Mouse (Mus musculus) common myeloid progenitor, adult 5-6 weeks (primary cell): ENCODE data around the gene Mybbp1a. TPM values are rescaled to one million over a fixed set of nuclear protein-coding genes. Genes with fewer than 3 reads are reported as not detected.
A peak's percentile ranks its signal among the peaks of the same experiment; 100 is the strongest.
"Not testable (repeated sequence)": the region's sequence is repeated elsewhere in the genome, so short reads cannot be mapped to it uniquely, and the experiment has no call there.

Experiments
- ATAC-seq: replicated peaks from 2 replicates; pipeline ENCODE4 v1.8.0; 2016; ENCODE audit warnings: low read depth, mild to moderate bottlenecking, moderate TSS enrichment, inconsistent platforms; ENCODE audit not compliant: poor library complexity, severe bottlenecking
- total RNA-seq: library from RNA; stranded (forward); fragments of 200-1000, 187-1606 nt; gene quantifications from 2 replicates; pipeline ENCODE4 v1.2.3, GENCODE M21; 2017

Gene Mybbp1a
- total RNA-seq, 1 experiment from 2014 or later = 260 TPM

DNA sequence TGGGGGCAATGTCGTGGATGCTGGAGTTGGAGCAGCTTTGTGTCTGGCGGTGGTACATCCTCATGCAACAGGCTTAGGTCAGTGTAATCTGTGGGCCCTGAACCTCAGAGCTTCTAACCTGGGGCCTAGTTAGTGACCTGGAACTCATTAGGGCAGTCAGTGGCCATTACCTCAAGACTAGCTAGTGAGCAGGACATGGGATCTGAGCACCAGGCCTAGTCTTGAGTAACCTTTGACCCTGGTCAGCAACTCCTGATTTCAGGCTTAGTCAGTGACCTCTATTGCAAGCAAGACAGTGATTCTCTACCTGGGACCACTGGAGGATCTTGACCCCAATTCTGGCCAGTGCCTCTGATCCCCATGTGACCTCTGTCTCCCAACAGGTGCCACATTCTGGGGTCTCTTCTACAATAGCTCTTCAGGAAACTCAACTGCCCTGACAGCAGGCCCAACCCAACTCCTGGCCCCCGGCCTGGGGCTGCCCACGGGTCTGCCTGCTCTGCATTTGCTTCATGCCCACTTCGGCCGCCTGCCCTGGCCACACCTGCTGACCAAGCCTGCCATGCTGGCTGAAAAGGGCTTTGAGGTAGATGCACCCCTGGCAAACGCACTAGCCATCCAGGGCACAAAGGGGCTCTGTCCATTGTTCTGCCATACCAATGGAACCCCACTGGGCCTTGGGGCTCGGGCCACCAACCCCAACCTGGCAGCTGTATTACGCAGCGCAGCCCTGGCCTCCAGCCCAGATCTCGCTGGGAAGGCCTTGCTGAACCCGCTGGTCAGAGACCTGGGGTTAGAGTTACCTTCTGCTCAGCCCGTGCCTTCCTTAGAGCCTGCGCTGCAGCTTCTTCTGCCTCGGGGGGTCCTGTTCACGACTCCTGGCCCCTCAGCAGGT lies 4.2 kb upstream of the Mybbp1a start:
- ATAC-seq = no peak

DNA sequence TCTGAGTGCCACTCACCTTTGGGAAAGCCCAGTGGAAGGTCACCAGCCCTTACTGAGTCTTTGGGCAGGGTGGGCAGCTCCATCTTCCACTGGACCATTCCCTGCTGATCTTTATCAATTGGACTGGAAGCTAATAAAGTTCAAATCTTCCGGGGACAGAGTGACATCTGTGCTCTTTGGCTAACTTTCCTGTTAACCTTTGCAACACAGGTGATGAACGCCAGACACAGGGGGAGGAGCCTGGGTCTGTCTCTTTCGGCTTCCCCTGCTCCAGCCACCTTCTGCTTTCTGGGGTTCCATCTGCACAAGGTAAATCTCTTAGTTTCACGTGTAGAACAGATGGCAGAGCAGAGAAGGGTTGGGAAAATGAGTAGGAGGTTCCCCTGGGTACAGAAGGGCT lies 2.7 kb upstream of the Mybbp1a start:
- ATAC-seq = no peak

DNA sequence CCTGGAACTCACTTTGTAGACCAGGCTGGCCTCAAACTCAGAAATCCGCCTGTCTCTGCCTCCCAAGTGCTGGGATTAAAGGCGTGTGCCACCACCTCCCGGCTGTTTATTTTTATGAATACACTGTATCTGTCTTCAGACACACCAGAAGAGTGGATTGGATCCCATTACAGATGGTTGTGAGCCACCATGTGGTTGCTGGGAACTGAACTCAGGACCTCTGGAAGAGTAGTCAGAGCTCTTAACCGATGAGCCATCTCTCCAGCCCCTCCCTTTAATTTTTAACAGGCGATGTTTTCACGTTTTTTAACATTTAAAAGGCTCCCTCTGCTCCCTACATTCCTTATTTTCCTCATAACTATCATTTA lies 574 bp upstream of the Mybbp1a start:
- ATAC-seq = not testable (repeated sequence)

GRCm38 (mm10) chr11:72446311-72447105 lies 5.4 kb downstream of the Mybbp1a start:
- ATAC-seq = peak; percentile 27

GRCm38 (mm10) chr11:72447475-72447874 lies 6.3 kb downstream of the Mybbp1a start:
- 0 out of 2 replicates have a peak, but pooled peaks have one; percentile 17 for ATAC-seq

DNA sequence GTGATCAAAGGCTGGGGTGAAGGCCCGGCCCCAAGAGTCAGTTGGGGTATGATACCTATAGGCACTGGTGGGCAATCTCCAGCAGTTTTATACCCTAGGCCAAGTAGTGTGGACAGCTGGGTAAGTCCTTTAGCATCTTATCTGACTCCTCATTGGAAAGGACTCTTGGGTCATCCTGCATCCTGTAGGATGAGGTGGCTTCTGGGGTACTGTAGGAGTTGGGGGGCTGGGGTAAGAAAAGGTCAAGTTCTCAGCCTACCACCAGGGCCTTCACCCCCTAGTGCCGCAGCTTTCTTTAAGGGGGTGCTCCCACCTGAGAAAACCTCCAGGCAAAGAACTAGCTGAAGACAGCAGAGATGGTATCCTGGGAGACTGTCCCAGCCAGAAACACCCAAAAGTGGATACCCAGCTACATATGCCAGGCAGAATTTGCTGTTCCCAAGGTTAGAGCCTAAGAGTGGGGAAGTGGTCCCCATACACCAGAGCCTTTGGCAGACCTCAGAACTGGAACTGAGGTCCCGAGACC lies 11.0 kb downstream of the Mybbp1a start:
- no peak for ATAC-seq

DNA sequence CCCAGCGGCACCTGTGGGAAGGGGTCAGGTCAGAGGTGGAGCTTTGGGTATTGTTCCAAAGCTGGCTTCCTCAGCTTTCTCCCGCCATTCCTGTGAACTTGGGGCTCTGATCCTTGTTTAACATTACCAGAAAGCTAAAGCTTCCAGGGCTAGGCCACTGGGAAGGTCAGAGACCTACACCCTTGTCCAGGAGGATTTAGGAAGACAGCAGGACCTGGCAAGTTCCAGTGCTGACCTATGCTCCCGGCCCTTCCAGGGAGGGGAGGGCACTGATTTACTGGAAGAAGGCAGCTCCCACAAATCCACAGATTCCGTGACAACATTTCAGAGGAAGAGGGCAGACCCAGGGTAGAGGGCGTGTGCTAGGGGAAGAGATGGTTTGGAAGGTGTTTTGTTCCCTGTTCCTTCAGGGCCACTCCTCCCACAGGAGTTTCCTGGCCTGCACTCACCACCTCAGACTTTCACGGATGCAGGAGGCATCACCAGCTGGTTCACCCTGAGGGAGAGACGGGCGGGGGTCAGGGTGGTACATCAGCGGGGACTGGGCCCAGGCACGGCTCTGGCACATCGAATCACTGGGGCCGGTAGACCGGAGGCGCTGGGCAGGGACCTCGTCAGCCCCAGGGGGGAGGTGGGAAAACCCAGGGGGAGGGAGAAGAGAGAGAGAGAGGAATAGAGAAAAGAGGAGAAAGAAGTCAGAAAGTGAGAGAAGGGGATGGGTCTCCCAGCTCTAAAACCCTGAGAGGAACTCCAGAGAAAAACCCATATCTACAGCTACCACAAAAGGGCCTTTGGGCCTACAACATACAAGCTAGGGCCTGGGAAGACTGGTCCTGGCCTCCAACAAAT lies 12.2 kb downstream of the Mybbp1a start:
- no peak for ATAC-seq

- ATAC-seq = no peak
Measured at GRCm38 (mm10) chr11:72455694-72456093, 14.5 kb downstream of the Mybbp1a start.

- ATAC-seq = peak; percentile 57
Measured at GRCm38 (mm10) chr11:72457995-72458496, 16.9 kb downstream of the Mybbp1a start.

GRCm38 (mm10) chr11:72458502-72458901 lies 17.3 kb downstream of the Mybbp1a start:
- peak; percentile 8; the same call in 1 of the 2 replicates for ATAC-seq

DNA sequence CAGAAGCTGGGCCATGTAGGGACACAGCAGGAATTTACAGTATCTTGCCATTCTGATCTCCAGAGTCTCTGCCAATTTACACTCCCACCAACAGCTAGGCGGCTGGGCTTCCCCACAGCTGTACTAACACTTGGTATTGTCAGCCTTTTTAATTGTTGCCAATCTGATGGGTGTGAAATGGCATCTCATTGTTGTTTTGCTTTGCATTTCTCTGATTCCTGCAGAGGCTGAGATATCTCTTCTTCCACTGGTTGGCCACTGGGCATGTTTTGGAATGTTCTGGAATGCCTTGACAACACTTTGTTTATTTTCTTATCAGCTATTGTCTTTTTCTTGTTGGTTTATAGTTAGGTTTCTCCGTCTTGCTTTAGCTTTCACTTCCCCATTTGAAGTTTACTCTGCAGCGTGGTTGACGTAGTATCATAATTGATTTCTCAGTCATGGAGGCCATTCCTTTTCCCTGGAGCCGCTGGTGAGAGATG lies 20.4 kb downstream of the Mybbp1a start:
- 0 out of 2 replicates have a peak, but pooled peaks have one; percentile 9 for ATAC-seq

DNA sequence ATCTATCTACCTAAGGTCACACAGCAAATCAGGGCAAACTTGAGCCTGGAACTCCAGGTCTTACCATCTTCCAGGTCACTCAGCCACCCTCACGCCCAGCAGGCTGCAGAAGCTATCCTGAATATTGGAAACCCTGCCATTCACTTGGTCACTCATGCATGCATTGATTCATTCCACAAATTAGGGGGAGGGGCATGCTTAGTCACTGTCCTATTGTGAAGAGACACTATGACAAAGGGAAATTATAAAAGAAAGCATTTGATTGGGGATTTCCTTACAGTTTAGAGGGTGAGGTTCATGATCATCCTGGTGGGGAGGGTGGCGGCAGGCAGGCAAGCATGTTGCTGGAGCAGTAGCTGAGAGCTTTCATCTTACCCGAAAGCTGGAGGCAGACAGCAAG lies 23.7 kb downstream of the Mybbp1a start:
- no peak for ATAC-seq

GRCm38 (mm10) chr11:72465978-72466693 lies 25.0 kb downstream of the Mybbp1a start:
- ATAC-seq = peak; percentile 22; the same call in 1 of the 2 replicates

DNA sequence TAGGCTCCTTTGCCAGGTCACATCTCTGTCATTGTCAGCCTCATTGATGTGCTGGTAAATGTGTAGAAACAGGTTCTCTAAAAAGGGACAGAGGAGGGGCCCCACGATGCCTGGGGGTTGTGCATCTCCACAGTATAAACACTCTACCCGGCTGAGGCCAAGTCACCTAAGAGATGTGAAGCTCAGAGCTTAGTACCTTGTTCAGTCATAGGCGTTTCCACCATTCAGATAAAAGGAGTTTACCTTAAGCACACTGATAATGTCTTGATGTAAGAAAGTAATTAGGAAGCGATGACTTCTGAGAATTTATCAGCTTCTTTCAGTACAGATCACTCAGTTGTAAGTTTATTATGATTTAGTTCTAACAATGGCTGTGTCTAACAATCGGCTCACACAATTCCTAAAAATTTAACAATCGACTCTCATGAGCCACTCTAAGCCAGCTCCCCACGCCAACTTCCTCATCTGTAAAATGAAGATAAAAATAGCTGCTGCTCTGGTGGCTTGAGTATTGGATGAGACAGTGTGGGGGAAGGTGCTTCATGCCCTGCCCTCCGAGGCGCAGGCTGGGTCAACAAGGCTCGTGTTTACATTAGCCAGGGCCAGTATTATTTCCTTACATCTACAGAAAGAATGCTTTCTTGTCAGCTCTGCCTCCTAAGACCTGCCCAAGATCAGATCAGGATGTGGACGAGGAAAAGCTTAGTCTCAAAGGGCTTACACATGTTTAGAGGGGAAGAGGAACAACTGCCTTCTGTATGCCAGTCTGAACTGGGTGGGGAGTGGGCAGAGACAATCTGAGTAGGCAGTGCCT lies 25.7 kb downstream of the Mybbp1a start:
- peak; percentile 65 for ATAC-seq

- no peak for ATAC-seq
Measured at GRCm38 (mm10) chr11:72468525-72468924, 27.4 kb downstream of the Mybbp1a start.

GRCm38 (mm10) chr11:72469217-72469616 lies 28.1 kb downstream of the Mybbp1a start:
- ATAC-seq = peak; percentile 22; the same call in 1 of the 2 replicates

DNA sequence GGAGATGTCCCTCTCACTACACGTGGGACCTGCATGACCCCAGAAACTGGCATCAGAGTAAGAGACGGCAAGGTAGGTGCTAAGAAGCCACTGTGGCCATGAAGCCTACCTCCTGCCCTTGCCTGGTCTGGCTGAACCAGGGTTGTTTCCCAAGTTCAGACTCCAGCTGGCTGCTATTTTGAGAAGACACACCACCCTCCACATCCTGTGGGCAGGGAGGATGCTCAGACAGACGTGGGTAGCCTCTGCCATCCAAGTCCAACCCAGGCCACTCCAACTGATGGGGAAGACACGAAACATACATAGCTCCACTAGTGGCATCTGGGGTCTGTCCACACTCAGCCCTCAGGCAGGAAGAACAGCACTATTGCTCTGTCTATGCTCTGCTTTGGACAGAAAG lies 28.8 kb downstream of the Mybbp1a start:
- ATAC-seq = no peak

- ATAC-seq = no peak
Measured at GRCm38 (mm10) chr11:72471381-72471780, 30.2 kb downstream of the Mybbp1a start.
